Mouse (Mus musculus) testis, adult 2 months (tissue): ENCODE measurements around the gene Jazf1. TPM values are rescaled to one million over a fixed set of nuclear protein-coding genes. Genes with fewer than 3 reads are reported as not detected.

Source experiments
- H3K27ac ChIP-seq: fragments of 200-500 bp; 2 replicates; pipeline ENCODE4 v1.5.1; 2012; ENCODE audit warnings: low read depth, low read length; ENCODE audit not compliant: control insufficient read depth, insufficient read depth
- H3K27me3 ChIP-seq: fragments of 200-500 bp; 2 replicates; pipeline ENCODE4 v1.6.1; 2012; ENCODE audit warnings: mild to moderate bottlenecking, low read length, moderate library complexity; ENCODE audit not compliant: control insufficient read depth, insufficient read depth
- H3K36me3 ChIP-seq: fragments of 200-500 bp; 2 replicates; pipeline ENCODE4 v1.6.1; 2012; ENCODE audit warnings: mild to moderate bottlenecking, low read length; ENCODE audit not compliant: control insufficient read depth, insufficient read depth
- H3K4me1 ChIP-seq: fragments of 200-500 bp; 2 replicates; pipeline ENCODE4 v1.6.1; 2012; ENCODE audit warnings: low read length; ENCODE audit not compliant: control insufficient read depth, insufficient read depth
- H3K4me3 ChIP-seq: fragments of 200-500 bp; 2 replicates; pipeline ENCODE4 v1.5.1; 2012; ENCODE audit warnings: low read depth, mild to moderate bottlenecking, low read length, moderate library complexity, mixed read lengths; ENCODE audit not compliant: control insufficient read depth
- CTCF ChIP-seq: fragments of 200-500 bp; IDR thresholded peaks from 2 replicates; pipeline ENCODE4 v1.5.1; 2012; ENCODE audit warnings: low read depth, mild to moderate bottlenecking, inconsistent platforms, low read length, moderate library complexity; ENCODE audit not compliant: control insufficient read depth, insufficient read depth, insufficient replicate concordance
- POLR2A ChIP-seq: fragments of 200-500 bp; IDR thresholded peaks from 2 replicates; pipeline ENCODE4 v1.6.1; 2012; ENCODE audit warnings: low read depth, mild to moderate bottlenecking, inconsistent platforms, low read length, moderate library complexity; ENCODE audit not compliant: control insufficient read depth
- polyA plus RNA-seq: library from polyadenylated mRNA; depleted of rRNA; stranded (reverse); fragments of >200 nt; gene quantifications from 2 replicates; pipeline ENCODE4 v1.2.3, GENCODE M21; 2012

Gene Jazf1
- polyA plus RNA-seq, 1 experiment: 51.8 TPM

DNA sequence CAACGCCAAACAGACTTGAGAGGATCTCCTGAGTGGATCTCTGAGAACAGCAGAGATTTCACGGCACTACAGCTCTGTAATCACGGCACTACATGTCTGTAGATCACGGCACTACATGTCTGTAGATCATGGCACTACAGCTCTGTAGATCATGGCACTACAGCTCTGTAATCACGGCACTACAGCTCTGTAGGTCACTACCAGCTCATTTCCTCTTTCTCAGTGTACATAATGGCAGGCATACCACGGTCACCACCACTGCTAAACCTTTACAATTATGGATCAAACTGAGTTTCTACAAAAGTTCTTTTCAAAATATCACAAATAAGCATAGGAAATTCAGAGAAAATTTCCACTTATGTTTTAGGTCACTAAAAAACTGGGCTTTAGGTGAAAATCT, 147.7 kb downstream of the Jazf1 start:
- TF ChIP-seq POLR2A (no peak), CTCF (no peak)
- Histone ChIP-seq H3K27ac (no peak overlapping the region), H3K4me1 (no peaks in the 10 kb centered on the region), H3K27me3 (no peaks in the 10 kb centered on the region), H3K36me3 (no peaks in the 10 kb centered on the region), H3K4me3 (no peak overlapping the region)

DNA sequence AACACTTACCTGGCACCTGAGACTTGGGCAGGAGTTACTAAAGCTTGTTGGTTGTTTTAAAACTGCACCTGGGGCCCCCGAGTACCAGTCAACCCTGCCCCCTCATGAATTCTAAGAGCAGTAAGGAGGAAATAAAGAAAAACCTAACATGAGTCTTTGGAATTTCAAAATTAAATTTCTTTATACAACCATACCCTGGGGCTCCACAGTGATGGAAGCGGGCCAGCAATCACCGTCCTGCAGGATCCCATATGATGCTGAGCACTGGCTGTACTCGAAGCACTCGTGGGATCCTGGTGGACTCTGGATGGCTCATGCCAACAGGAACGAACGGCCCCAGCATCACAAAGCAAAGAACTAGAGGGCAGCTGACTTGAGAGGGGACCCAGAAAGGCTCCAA, 149.0 kb downstream of the Jazf1 start:
- no peak overlapping the region for H3K4me3 ChIP-seq
- no peaks in the 10 kb centered on the region for H3K27me3 ChIP-seq
- no peak overlapping the region for H3K27ac ChIP-seq
- no peaks in the 10 kb centered on the region for H3K4me1 ChIP-seq
- no peaks in the 10 kb centered on the region for H3K36me3 ChIP-seq
- TF ChIP-seq CTCF: no peak
- no peak for TF ChIP-seq POLR2A

DNA sequence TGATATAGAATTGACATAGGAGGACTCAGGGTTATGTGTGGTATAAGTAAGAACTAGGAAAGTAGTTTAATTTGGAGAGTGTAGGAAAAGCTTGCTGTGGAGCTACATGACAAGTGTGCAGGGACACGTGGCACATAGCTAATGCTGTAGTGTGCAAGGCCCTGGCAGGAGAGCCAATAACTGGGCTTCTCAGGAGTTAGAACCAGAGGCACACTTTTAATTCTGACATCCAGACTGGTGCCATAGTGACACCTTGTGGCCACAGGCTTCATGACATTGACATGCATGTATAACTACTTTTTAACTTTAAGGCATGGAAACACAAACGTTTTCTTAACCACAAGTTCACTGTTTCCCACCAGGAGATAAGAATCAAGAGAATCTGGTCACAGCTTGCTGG, 149.5 kb downstream of the Jazf1 start:
- Histone ChIP-seq H3K4me1 (no peaks in the 10 kb centered on the region), H3K36me3 (no peaks in the 10 kb centered on the region), H3K27ac (no peak overlapping the region), H3K4me3 (no peak overlapping the region), H3K27me3 (no peaks in the 10 kb centered on the region)
- no peak for TF ChIP-seq POLR2A

DNA sequence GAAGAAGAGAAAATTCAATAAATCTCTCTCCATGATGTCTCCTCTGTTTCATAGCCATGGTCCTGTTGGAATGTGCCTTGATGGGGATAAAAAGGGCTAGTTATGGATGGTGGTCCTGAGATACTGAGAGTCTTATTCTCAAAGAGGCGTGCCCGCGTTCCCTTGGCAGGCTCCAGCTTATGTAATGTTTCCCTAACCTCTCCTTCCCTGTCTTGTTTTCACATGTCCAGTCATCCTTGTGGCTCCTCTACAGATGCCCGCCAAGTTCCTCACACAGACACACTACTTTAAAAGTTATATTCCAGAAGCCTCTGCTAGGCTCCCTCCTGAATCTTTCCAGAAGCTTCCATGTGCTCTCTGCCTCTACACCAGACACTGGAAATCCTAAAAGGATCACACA, 151.0 kb downstream of the Jazf1 start:
- Histone ChIP-seq H3K4me3 (no peak overlapping the region), H3K27me3 (no peaks in the 10 kb centered on the region), H3K27ac (no peak overlapping the region), H3K4me1 (no peaks in the 10 kb centered on the region), H3K36me3 (no peaks in the 10 kb centered on the region)
- TF ChIP-seq CTCF: no peak
- no peak for TF ChIP-seq POLR2A

DNA sequence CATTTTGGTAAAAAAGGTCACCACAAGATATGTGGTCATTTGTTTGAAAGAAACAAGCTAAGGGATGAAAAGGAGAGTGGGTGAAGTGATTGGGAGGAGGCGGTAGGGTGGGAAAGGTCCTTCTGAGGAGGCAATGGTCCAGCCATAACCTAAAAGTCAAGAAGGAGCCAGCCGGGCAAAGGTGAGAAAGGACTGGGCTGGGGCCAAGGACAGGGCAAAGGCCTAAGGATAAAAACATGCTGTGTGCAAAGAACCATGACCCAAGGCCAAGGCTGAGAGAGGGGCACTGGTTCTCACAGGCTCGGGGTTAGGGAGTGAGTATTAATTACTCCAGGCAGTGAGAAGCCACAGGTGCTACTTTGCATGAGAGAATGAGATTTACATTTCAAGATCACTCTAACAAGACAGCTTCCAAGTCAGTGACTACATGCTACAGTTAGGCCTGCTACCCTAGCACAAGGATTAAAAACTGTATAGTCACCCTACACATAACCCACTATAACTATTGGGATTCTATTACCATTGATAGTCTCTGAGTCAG, 151.5 kb downstream of the Jazf1 start:
- no peak for TF ChIP-seq POLR2A
- no peak for TF ChIP-seq CTCF
- Histone ChIP-seq H3K27me3 (no peaks in the 10 kb centered on the region), H3K27ac (no peak overlapping the region), H3K36me3 (no peaks in the 10 kb centered on the region), H3K4me3 (no peak overlapping the region), H3K4me1 (no peaks in the 10 kb centered on the region)

DNA sequence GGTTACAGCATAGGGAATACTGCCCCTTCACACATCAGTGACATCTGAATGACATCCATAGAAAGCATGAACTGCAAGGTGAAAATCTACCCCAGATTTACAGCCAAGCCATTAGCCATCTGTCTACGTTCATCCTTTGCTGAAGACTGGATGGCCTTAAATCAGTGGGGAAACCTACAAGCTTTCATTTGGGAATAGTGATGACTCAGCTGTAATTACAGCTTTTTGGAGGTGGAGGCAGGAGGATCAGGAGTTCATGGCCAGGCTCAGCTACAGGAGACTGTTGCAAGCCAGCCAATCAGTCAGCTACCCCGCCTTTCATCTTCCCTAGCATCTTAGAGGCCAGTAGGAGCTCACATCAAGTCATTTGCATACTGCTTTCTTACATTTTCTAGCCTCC, 153.5 kb downstream of the Jazf1 start:
- Histone ChIP-seq H3K27me3 (no peaks in the 10 kb centered on the region), H3K36me3 (no peaks in the 10 kb centered on the region), H3K4me3 (no peak overlapping the region), H3K4me1 (no peaks in the 10 kb centered on the region), H3K27ac (no peak overlapping the region)
- TF ChIP-seq POLR2A (no peak), CTCF (no peak)

DNA sequence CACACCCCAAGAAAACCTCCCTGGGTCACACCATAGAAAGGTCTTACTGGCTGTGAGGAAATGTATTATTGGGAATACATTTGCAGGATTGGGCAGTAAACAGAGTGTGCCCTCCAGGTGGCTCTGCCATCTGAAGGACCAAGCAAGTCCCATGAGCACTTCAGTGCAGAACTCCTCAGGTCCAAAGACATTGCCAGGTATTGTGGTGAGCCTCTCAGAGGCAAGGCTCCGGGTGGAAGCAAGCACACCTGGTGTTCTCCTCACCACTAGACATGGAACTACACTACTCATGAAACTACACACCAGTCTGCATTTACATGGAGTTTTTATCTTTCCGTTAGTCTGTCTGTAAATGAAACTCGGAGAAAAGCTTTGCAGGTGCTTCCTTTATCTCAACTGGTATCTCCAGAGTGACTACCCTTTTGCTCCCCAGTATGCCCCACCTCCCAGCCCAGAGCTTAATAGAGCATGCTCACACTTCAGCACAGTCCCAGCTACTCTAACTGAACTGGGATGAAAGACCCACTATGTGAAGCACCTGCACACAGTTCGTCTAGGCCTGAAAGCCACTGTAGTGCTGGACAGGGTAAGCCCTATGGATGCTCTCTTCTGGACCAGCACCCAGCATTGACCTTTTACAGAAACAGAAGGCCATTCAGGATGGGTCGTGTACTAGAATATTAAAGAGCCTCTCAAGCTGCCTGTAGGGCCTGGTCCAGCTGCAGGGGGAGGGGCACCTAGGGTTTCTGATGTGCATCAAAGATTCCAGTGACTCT, 156.1 kb downstream of the Jazf1 start:
- Histone ChIP-seq H3K27ac (no peak overlapping the region), H3K27me3 (no peaks in the 10 kb centered on the region), H3K4me1 (no peaks in the 10 kb centered on the region), H3K4me3 (no peak overlapping the region), H3K36me3 (no peaks in the 10 kb centered on the region)
- TF ChIP-seq CTCF: no peak
- TF ChIP-seq POLR2A: no peak
